Mouse (Mus musculus): Measurements from ENCODE around the gene Cpd. TPM values are rescaled to one million over a fixed set of nuclear protein-coding genes. Genes with fewer than 3 reads are reported as not detected.
A peak's percentile ranks its signal among the peaks of the same experiment; 100 is the strongest.

The Cpd gene
- total RNA-seq, 4 experiments from 2014 or later = 26.9 to 31.3 (median 28.8) TPM

DNA sequence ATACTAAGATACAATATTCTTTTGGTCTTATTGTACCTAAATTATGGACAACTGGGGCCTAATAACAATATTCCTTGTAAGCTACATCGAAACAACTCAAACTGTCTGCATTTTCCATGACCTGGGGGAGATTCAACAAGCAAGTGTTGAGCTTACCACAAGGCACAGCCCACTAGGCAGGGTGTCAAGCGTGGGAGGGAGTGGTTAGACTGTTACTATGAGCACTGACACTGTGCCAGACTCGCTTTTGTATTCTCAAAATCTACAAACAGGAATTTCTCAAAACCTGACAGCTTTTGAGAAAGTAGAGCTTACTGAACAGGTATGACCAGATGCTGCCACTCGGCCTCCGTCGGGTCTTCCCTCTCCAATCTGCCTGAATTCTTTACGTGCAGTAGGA, 55.5 kb downstream of the Cpd start:
- DNase-seq (ENCODE audit: low spot score in 2 of 2) = no peak

DNA sequence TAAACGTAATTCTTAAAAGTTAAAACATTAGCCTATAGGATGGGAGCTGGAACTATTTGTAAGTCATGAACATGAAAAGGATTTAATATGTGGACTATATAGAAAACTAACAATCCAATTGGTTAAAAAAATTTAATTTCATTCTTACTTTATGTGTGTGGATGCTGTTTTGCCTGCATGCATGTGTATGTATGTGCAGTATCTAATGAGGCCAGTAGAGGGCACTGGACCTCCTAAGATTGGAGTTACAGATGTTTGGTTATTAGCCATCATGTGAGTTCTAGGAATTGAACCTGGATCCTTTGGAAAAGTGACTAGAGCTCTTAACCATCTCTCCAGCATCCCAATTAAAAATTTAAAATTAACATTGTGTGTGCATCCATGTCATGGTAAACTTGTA, 57.6 kb downstream of the Cpd start:
- peak; percentile 11 to 23 for DNase-seq (ENCODE audit: low spot score in 2 of 2)

DNA sequence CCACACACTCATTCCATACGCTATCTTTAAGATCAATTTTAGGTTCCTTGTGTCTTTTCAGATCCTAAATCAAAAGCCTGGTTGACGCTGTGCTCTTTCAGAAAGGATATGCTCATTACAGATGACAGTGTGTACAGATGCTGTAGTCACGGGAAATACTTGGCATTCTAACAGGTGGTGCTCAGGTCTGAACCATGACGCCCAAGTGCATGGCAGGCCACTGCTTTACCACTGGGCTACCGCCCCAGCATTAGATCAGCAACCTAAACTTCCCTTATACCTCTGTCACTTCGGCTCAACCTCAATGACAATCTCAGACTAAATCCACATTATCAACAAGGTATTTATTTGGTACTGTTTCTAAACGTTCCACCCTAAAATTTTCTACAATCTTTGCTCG, 71.3 kb downstream of the Cpd start:
- no peak for DNase-seq (ENCODE audit: low spot score in 2 of 2)

DNA sequence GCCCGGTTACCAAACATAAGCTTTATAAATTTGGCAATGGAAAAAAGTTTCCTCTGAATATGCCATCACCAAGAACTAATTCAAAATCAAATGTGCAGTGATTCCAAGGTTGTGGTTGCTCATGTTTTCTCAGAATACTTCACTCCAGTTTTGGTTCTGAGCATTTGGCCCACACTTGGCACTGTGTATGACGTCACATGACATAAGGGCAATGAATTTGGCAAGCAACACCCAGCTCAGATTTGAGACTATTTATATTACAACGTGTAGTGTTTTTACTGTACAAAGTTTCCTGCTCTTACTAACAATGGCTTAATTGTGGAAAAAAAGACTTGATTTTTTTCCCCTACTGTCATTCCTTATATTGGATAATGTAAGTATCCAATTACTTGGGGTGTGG, 73.0 kb downstream of the Cpd start:
- no peak for DNase-seq (ENCODE audit: low spot score in 2 of 2)

DNA sequence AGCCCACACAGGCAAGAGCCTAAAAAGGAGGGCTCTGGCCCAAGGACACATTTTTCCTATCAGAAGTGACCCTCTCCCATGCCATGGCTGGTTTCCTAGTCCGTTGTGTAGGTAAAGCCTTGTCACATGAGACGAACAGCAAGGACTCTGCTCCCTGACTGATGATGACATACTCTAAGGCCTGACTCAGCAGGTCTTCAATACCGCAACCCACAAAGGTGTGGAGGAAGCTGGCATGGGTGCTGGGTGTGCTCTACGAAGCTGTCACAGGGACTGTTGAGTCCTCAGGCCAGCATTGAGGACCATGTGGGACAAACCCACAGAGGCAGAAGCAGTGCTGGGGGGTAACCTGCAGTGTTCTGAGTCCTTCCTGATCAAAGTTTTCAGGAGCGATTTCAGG, 76.3 kb downstream of the Cpd start:
- no peak for DNase-seq (ENCODE audit: low spot score in 2 of 2)

DNA sequence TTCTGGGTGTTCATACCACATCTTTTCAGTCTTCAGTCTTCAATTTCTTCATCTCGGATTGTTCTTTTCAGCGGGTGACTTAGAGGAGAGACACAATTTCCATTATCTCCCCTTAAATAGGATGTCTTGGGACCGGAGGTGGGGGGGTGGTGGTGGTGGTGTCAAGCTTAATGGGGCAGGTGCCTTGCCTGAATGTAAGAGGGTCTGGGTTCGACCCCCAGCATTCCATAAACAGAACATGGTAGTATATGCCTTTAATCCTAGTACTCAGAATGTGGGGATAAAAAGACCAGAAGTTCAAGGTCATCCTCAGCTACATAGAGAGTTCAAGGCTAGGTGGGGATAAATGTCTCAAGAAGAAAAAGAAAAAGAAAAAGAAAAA, 83.1 kb downstream of the Cpd start:
- DNase-seq (ENCODE audit: low spot score in 2 of 2) = no peak

DNA sequence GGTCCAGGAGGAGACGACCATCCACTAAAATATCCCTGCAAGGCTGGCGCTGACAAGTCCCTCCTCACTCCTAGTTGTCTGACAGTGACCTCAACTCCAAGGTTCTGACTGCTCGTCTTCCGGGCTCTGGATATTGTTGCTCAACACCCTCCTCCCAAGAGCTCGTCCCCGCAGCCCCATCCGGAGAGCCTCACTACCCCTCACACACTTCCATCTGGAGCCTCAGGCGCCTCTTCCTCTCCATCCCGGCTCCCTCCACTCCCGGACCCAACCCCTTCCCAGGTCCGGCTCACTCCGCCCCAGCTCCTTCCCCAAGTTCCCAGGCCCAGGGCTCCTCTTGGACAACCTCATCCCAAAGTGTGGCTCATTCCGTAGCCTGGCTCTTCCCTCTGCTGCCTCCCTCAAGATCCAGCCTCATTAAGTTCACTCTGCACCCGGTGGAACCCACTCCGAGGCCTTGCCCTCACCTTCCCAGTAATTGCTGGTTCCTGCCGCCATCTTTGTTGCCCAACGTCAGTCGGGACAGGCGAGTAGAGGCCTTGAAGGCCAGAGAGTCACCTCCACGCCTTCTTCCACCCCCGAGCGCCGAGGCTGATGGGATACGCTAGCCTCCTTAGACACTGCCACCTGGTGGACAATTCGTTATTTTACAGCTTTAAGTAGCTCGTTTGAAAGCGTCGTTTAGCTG, 83.6 kb downstream of the Cpd start, which contains the start of gene Gosr1:
Gosr1 (minus strand) TSS at position 527 of the 688 bp plus-strand sequence.
- DNase-seq (ENCODE audit: low spot score in 2 of 2) = peak; percentile 82 to 84

DNA sequence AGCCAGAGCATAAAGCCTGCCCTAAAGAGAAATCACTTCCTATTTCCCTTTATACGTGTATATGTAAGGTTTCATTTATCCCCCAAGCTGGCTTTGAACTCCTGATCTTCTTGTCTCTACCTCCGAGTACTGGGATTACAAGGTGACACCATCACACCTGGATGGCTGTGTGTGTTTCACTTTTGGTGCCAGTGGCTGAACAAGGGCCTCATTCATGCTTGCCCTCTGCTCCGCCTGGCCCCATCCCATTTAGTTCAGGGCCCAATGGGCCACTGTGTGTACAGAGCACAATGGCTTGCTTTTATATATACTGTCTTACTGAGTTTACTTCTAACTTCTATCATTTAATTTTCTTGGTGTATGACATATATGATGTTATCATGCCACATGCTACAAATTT, 94.5 kb downstream of the Cpd start:
- DNase-seq (ENCODE audit: low spot score in 2 of 2) = no peak

DNA sequence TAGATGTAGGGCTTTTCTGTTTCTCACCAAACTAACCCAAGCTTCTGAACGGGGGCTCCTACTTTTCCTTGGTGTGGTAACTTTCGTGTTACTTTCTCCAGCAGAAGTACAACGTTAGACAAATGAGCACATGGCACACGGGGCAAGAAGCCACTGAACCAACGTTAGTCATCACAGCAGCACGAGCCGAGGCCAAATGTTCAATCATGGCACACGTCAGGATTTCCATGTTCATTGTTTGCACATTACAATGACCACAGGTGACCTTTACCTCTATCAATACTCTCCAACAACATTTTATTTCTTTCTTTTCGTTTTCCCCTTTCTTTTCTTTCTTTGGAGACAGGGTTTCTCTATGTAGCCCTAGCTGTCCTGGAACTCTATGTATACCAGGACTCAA, 98.0 kb downstream of the Cpd start:
- no peak for DNase-seq (ENCODE audit: low spot score in 2 of 2)

DNA sequence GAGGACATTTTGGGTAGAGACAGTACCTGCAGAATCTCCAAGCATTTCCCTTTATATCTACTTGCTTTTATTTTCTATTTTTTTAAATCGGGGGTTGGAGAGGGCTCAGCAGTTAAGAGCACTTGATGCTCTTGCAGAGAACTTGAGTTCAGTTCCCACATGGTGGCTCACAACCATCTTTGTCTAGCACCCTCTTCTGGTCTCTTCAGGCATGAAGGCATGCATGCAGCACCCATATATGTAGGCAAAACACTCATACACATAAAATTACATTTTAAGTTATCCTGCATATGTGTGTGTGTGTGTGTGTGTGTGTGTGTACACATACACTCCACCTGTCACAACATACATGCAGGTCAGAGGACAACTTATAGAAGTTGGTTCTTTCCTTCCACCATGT, 100.9 kb downstream of the Cpd start:
- no peak for DNase-seq (ENCODE audit: low spot score in 2 of 2)

DNA sequence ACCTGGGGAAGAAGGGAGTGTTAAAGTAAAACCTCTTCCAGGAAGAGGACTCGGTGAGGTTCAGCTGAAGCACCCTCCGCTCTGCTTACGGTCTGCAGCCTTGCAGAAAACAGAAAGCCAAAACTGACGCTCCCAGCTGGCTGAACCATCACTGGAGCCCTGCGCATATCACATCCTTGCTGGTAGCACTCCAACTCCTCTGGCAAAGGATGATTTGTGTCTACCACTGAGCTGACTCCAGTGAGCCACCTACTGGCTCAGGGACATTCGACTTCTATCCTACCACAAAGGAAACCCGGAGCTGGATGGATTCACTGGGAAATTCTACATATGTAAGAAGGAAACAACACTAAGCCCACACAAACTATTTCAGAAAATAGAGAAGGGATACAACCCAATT, 102.3 kb downstream of the Cpd start:
- DNase-seq (ENCODE audit: low spot score in 2 of 2) = peak; percentile 39 to 60

DNA sequence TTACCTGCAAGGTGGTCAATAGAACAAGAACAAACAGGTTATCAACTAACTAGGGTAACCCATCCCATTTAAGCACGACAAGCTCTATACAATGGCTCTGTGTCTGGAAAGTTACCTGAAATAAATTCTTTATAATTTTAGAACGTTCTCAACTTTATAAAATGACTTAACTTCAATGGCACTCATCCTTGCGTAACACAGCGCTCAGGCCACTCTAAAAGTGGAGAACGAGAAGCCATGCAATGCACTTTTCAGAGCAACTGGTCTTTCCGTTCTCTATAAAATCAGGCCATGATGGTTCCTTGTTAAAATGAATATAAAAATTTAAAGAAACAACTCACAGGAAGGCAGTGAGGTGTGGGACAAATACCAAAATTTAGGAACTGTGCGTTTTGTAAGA, 104.3 kb downstream of the Cpd start:
- DNase-seq (ENCODE audit: low spot score in 2 of 2) = no peak

DNA sequence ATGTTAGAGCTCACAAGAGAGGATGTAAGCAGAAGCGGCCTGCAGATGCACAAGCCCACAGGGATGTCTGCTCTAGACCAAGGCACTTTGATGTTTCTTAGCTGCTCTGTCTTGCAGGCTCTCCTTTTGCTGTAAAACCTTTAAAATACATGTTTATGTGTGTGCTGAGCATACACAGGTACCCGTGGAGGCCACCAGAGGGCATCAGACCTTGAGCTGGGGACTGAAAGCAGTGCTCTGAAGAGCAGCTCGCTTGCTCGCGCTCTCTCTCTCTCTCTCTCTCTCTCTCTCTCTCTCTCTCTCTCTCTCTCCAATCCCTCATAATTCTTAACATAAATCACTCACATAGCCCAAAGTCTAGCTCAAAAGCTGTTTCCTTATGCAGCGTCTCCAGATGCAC, 107.7 kb downstream of the Cpd start:
- DNase-seq (ENCODE audit: low spot score in 2 of 2) = no peak

DNA sequence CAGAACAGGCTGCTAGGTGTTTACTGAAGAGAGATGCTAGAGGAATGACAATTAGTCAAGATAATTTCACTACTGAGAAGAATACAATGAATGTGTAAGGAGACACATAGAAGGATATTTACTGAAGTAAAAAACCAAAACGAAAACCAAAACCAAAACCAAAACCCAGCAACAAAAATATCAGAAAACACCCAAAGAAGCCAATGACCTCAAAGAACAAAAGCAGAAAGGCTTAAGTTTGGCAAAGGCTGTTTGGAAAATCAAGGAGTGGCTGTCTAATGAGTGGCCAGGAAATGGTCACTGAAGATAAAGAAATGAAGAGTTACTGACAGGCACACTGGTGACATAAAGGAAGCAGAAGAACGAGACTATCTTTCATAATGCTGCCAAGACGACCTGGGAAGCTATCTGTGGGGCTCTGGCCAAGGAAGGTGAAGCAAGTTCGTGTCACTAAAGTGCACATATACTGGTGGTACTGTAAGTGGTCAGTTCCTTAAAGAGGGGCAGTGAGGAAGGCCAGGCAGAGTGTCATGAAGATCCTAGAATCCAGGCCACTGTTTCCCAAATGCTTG, 111.0 kb downstream of the Cpd start:
- DNase-seq (ENCODE audit: low spot score in 2 of 2) = no peak

DNA sequence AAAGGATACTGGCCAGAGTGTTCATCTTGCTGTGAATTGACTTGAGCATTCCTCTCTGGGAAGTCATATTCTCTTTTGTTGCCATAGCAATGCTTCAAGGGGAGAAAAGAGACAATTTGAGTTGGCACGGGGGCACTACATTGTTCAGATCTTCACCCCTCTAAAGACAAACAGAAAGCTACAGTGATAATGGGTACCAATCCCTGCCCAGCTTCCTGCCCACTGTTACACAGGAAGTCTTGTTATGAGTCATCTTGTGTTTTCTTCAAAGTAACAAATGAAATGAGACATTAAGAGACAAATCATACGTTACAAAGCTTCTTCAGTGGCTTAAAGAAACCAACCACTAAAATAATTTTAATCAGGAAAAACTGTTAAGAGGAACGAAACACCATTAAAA, 112.3 kb downstream of the Cpd start:
- DNase-seq (ENCODE audit: low spot score in 2 of 2) = no peak

DNA sequence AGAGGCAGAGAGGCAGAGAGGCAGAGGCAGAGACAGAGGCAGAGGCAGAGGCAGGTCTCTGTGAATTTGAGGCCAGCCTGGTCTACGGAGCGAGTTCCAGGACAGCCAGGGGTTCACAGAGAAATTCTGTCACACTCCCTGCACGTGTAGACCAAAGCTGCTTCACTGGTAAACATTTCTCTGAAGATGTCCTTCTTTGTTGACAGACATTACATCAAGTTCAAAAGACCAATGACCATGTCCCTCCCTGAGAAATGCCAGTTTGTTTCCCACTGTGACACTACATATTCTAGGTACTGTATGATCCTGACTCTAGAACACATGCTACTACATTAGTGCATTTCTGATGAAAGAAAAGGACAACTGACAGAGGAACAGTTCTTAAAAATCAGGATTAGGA, 116.2 kb downstream of the Cpd start:
- no peak for DNase-seq (ENCODE audit: low spot score in 2 of 2)

Other genes starting within 250 kb of the Cpd start
- 10 to 100 TPM in 1 of 4 experiments, 1 to 10 TPM in 3; 5.5 to 10.6 (median 6.4) TPM for gene Abr, start 224.7 kb downstream of the Cpd start, total RNA-seq (2022)
- gene Bhlha9, start 174.5 kb downstream of the Cpd start, total RNA-seq (2022) = not detected
- gene Trarg1, start 167.2 kb downstream of the Cpd start, total RNA-seq (2022) = 1 to 10 TPM in 3 of 4 experiments, under 1 TPM in 1; 0.61 to 5.9 (median 2.1) TPM
- gene Gosr1, start 83.4 kb downstream of the Cpd start, total RNA-seq (2022) = 10 to 100 TPM; 15.9 to 26.4 (median 18.8) TPM
- gene Tmigd1, start 55.1 kb upstream of the Cpd start, total RNA-seq (2022) = not detected
- gene Blmh, start 77.8 kb upstream of the Cpd start, total RNA-seq (2022) = 10 to 100 TPM; 22.9 to 25.4 (median 24.0) TPM
- gene Slc6a4, start 151.6 kb upstream of the Cpd start, total RNA-seq (2022) = under 1 TPM; 0.15 to 0.44 (median 0.20) TPM
- 10 to 100 TPM; 11.8 to 15.0 (median 12.1) TPM for gene Nsrp1, start 231.4 kb upstream of the Cpd start, total RNA-seq (2022)